Mouse (Mus musculus): Measurements from ENCODE around the gene Snrnp35. TPM values are rescaled to one million over a fixed set of nuclear protein-coding genes. Genes with fewer than 3 reads are reported as not detected.

The Snrnp35 gene
- polyA plus RNA-seq, 1 experiment from 2014 or later: 37.2 TPM

DNA sequence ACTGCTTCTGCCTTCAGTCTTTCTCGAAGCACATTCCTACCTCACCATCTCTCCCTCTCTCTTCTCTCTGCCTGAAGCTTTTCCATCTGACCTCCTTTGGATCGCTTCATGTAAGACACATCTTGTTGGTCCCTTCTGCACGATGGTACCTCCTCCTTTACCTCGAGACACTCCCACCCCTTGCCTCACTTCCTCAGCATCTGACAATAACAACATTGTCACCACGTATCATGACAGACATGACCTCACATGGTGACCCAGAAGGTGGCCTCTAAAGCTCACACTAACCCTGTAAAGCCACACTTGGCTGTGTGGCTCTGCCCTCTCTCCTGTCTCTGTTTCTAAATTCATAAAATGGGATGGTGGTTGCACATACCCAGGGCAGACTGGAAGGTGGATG is 32.9 kb downstream of the Snrnp35 start:
- H3K36me3 ChIP-seq (replicated peaks): peaks cover 98% of the 10 kb centered on the region
- no peak for DNase-seq (ENCODE audit: extremely low spot score, low spot score)
- H3K27ac ChIP-seq: no peak overlapping the region
- H3K9me3 ChIP-seq: no peaks in the 10 kb centered on the region
- WGBS: 89% methylated on average over 5 of the region's 5 CpGs
- no peak overlapping the region for H3K4me3 ChIP-seq
- H3K27me3 ChIP-seq (ENCODE audit: poor library complexity, severe bottlenecking): no peaks in the 10 kb centered on the region
- peaks cover 5% of the 10 kb centered on the region; the same call in 1 of the 2 replicates for H3K4me1 ChIP-seq

DNA sequence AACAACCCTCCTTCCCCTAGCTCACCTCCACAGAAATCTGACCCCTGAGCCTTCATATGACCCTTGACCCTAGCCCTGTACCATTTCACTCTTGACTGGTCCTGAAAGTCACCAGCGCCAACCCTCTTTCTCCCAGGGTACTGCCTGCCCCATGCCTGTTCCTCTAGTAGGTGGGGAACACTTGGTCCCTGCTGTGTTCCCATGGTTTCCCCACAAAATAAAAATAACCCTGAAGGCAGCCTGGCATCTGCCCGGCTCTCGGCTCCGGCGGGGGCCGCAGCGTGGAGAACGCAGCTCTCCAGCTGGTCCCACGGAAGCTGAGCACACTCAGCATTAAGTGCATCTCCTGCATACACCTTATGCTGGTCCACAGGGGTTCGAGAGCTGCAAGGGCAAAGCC is 35.7 kb downstream of the Snrnp35 start:
- H3K4me1 ChIP-seq: peaks cover 5% of the 10 kb centered on the region; the same call in 1 of the 2 replicates
- peaks cover 91% of the 10 kb centered on the region for H3K36me3 ChIP-seq (replicated peaks)
- DNase-seq (ENCODE audit: extremely low spot score, low spot score): no peak
- no peaks in the 10 kb centered on the region for H3K27me3 ChIP-seq (ENCODE audit: poor library complexity, severe bottlenecking)
- H3K9me3 ChIP-seq: peaks cover 6% of the 10 kb centered on the region; the same call in 1 of the 2 replicates
- H3K27ac ChIP-seq: no peak overlapping the region
- 80% methylated on average over 10 of the region's 10 CpGs for WGBS
- H3K4me3 ChIP-seq: no peak overlapping the region; the same call in 1 of the 2 replicates

DNA sequence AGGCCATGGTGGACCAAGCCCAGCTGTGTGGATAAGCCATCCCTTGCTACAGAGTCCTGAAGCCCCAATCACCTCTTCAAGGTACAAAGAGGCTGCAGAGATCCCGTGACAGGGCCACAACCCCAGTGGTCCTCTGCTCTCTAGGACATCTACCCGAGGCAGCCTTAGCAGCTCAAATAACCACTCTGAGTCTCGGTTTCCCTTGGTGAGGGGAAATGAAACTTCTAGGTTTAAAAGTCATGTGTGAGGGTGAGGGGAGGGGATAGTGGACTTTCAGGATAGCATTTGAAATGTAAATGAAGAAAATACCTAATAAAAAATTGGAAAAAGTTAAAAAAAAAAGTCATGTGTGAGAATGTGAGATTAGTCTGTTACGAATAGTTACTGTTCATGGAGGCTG is 38.7 kb downstream of the Snrnp35 start:
- 89% methylated on average over 4 of the region's 4 CpGs for WGBS
- Histone ChIP-seq H3K4me3 (no peak overlapping the region), H3K4me1 (peaks cover 5% of the 10 kb centered on the region; the same call in 1 of the 2 replicates), H3K27me3 (ENCODE audit: poor library complexity, severe bottlenecking) (no peaks in the 10 kb centered on the region), H3K27ac (no peak overlapping the region), H3K36me3 (replicated peaks) (peaks cover 91% of the 10 kb centered on the region), H3K9me3 (peaks cover 9% of the 10 kb centered on the region; the same call in 1 of the 2 replicates)
- DNase-seq (ENCODE audit: extremely low spot score, low spot score): no peak

- Histone ChIP-seq H3K4me1 (peaks cover 7% of the 10 kb centered on the region), H3K9me3 (peaks cover 9% of the 10 kb centered on the region; the same call in 1 of the 2 replicates), H3K27ac (no peak overlapping the region), H3K4me3 (no peak overlapping the region), H3K27me3 (ENCODE audit: poor library complexity, severe bottlenecking) (no peaks in the 10 kb centered on the region), H3K36me3 (replicated peaks) (peaks cover 86% of the 10 kb centered on the region)
- no peak for DNase-seq (ENCODE audit: extremely low spot score, low spot score)
- 93% methylated on average over 8 of the region's 8 CpGs for WGBS
Observed at GRCm38 (mm10) chr5:124523032-124523431, 40.1 kb downstream of the Snrnp35 start.

DNA sequence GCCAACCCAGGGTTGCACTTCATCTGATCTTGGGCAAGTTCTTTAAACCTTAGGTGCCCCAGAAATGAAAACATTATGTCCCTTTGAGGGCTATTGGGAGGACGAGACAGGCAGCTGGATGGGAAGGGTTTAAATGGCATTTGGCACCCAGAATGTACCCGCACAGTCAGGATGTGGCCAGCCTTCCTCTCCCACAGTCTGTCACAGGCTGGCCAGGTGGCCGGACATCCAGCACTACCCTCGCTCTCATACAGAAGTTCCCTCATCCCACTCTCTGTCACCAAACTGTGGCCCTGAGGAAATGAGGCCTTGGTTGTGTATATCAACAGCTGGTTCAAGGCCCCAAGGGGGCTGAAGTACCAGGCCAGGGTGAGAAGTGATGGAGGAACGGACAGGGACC is 42.0 kb downstream of the Snrnp35 start:
- Histone ChIP-seq H3K27ac (no peak overlapping the region), H3K27me3 (ENCODE audit: poor library complexity, severe bottlenecking) (no peaks in the 10 kb centered on the region), H3K4me1 (peaks cover 20% of the 10 kb centered on the region), H3K9me3 (peaks cover 9% of the 10 kb centered on the region; the same call in 1 of the 2 replicates), H3K4me3 (no peak overlapping the region), H3K36me3 (replicated peaks) (peaks cover 70% of the 10 kb centered on the region)
- WGBS: 95% methylated on average over 5 of the region's 5 CpGs
- DNase-seq (ENCODE audit: extremely low spot score, low spot score): no peak

DNA sequence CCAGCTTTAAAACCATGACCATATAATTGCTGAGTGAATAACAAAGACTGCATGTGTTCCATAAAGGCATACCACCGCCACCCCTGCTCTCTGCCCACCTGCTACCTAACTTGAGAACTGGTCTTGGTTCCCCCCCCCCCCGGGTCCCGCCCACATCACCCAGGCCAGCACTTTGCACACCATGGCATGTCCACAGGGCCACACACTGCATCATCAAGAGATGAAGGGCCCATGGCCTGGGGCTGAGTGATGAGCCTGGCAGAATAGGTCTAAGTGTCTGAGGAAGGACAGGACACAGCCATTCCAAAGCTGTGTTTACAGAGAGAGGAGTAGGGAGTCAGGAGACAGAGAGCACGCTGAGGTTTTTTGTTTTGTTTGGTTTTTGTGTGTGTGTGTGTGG is 45.4 kb downstream of the Snrnp35 start:
- H3K27ac ChIP-seq: peak overlapping the region; percentile 58
- 85% methylated on average over 4 of the region's 4 CpGs for WGBS
- H3K27me3 ChIP-seq (ENCODE audit: poor library complexity, severe bottlenecking): no peaks in the 10 kb centered on the region
- peaks cover 5% of the 10 kb centered on the region; the same call in 1 of the 2 replicates for H3K9me3 ChIP-seq
- peaks cover 50% of the 10 kb centered on the region for H3K4me1 ChIP-seq
- H3K36me3 ChIP-seq (replicated peaks): peaks cover 44% of the 10 kb centered on the region
- no peak for DNase-seq (ENCODE audit: extremely low spot score, low spot score)
- H3K4me3 ChIP-seq: peak overlapping the region; percentile 89

DNA sequence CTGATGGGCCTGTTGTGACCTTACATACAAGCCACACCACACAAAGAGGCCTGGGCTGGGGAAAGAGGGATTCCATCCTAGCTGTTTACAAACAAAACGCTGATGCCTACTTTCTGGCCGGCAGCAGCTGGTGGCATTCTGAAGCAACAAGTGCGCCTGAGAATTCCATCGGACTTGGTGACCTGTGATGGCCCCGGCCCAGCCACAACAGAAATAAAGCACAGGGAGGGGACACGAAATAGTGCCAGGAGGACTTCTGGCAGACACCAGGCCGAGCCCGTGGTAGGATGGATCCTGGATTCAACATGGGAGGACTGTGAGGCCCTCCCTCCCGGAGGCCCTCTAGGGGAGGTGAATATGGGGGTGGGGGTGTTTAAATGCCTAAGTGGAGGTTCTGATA is 45.9 kb downstream of the Snrnp35 start:
- peaks cover 50% of the 10 kb centered on the region for H3K4me1 ChIP-seq
- no peak for DNase-seq (ENCODE audit: extremely low spot score, low spot score)
- H3K9me3 ChIP-seq: peaks cover 1% of the 10 kb centered on the region; the same call in 1 of the 2 replicates
- peaks cover 39% of the 10 kb centered on the region for H3K36me3 ChIP-seq (replicated peaks)
- H3K27me3 ChIP-seq (ENCODE audit: poor library complexity, severe bottlenecking): no peaks in the 10 kb centered on the region
- 70% methylated on average over 9 of the region's 9 CpGs for WGBS
- H3K27ac ChIP-seq: peak overlapping the region; percentile 58
- H3K4me3 ChIP-seq: peak overlapping the region; percentile 89

- Histone ChIP-seq H3K36me3 (replicated peaks) (peaks cover 35% of the 10 kb centered on the region), H3K27me3 (ENCODE audit: poor library complexity, severe bottlenecking) (no peaks in the 10 kb centered on the region), H3K4me3 (peak overlapping the region; percentile 89), H3K9me3 (no peaks in the 10 kb centered on the region), H3K27ac (peak overlapping the region; percentile 58), H3K4me1 (peaks cover 50% of the 10 kb centered on the region)
- WGBS: 45% methylated on average over 8 of the region's 8 CpGs
- no peak for DNase-seq (ENCODE audit: extremely low spot score, low spot score)
Observed at GRCm38 (mm10) chr5:124529191-124529651, 46.3 kb downstream of the Snrnp35 start.

DNA sequence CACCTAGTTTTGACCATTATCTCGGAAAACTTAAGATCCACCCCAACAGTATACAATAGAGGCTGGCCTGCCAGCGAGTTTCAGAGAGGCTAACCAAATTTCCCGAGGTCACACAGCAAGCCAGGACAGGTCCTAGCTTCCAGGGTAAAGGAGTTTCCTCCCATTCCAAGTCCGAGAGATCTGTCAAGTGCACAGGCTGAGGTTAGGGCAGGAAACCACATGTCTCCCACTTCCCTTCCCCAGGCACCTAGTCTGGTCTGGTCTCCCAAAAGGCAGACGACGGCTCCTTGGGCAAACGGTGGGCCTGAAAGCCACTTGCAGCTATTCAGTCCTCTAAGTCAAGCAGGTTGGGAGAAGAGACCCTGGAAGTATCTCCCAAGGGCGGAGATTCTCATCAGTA is 46.8 kb downstream of the Snrnp35 start:
- no peaks in the 10 kb centered on the region for H3K9me3 ChIP-seq
- peaks cover 30% of the 10 kb centered on the region for H3K36me3 ChIP-seq (replicated peaks)
- WGBS: 62% methylated on average over 8 of the region's 8 CpGs
- H3K4me3 ChIP-seq: peak overlapping the region; percentile 89
- H3K27me3 ChIP-seq (ENCODE audit: poor library complexity, severe bottlenecking): no peaks in the 10 kb centered on the region
- H3K4me1 ChIP-seq: peaks cover 50% of the 10 kb centered on the region
- H3K27ac ChIP-seq: peak overlapping the region; percentile 58
- no peak for DNase-seq (ENCODE audit: extremely low spot score, low spot score)

- under 1% methylated on average over 95 of the region's 96 CpGs for WGBS
- peaks cover 19% of the 10 kb centered on the region for H3K36me3 ChIP-seq (replicated peaks)
- H3K9me3 ChIP-seq: no peaks in the 10 kb centered on the region
- H3K27ac ChIP-seq: peak within 1 kb of the TSS; percentile 95
- H3K27me3 ChIP-seq (ENCODE audit: poor library complexity, severe bottlenecking): no peaks in the 10 kb centered on the region
- DNase-seq (ENCODE audit: extremely low spot score, low spot score): peak; percentile 88
- H3K4me1 ChIP-seq: peaks cover 50% of the 10 kb centered on the region
- H3K4me3 ChIP-seq: peak within 1 kb of the TSS; percentile 89
Observed at GRCm38 (mm10) chr5:124530655-124531582, 48.0 kb downstream of the Snrnp35 start, which contains the start of gene Rilpl1. Gene Rilpl1 (minus strand): TSS chr5:124531391.

- Histone ChIP-seq H3K4me3 (peak overlapping the region; percentile 89), H3K27ac (peak overlapping the region; percentile 95), H3K27me3 (ENCODE audit: poor library complexity, severe bottlenecking) (no peaks in the 10 kb centered on the region; the same call in 1 of the 2 replicates), H3K36me3 (replicated peaks) (peaks cover 13% of the 10 kb centered on the region), H3K4me1 (peaks cover 53% of the 10 kb centered on the region), H3K9me3 (no peaks in the 10 kb centered on the region)
- no peak for DNase-seq (ENCODE audit: extremely low spot score, low spot score)
- WGBS: 10% methylated on average over 14 of the region's 14 CpGs
Observed at GRCm38 (mm10) chr5:124531583-124531930, 48.6 kb downstream of the Snrnp35 start.

GRCm38 (mm10) chr5:124532451-124532850 is 49.5 kb downstream of the Snrnp35 start:
- no peaks in the 10 kb centered on the region for H3K9me3 ChIP-seq
- no peaks in the 10 kb centered on the region; the same call in 1 of the 2 replicates for H3K27me3 ChIP-seq (ENCODE audit: poor library complexity, severe bottlenecking)
- peaks cover 6% of the 10 kb centered on the region for H3K36me3 ChIP-seq (replicated peaks)
- peak overlapping the region; percentile 65 for H3K27ac ChIP-seq
- DNase-seq (ENCODE audit: extremely low spot score, low spot score): no peak
- H3K4me1 ChIP-seq: peaks cover 59% of the 10 kb centered on the region
- 45% methylated on average over 7 of the region's 7 CpGs for WGBS
- 0 out of 2 replicates have a peak overlapping the region, but pooled peaks have one; percentile 18 for H3K4me3 ChIP-seq

DNA sequence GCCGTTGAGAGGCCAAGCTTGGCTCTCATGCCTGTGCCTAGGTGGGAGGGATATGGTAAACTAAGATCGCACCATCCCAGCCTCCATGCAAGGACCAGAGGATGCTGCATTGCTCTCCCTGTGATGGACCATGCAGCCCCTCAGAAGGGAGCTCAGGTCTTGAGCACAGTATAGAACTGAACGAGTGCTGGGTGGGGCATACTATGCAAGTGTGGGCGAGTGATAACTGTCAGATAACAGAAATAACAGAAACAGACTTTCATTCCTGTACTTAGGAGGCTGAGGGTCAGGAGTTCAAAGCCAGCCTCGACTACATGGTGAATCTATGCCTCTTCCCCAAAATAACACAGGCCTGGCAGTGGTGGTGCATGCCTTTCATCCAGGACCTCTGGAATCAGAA is 52.1 kb downstream of the Snrnp35 start:
- Histone ChIP-seq H3K4me1 (peaks cover 38% of the 10 kb centered on the region), H3K27ac (no peak overlapping the region), H3K36me3 (replicated peaks) (no peaks in the 10 kb centered on the region), H3K9me3 (no peaks in the 10 kb centered on the region), H3K4me3 (no peak overlapping the region), H3K27me3 (ENCODE audit: poor library complexity, severe bottlenecking) (no peaks in the 10 kb centered on the region; the same call in 1 of the 2 replicates)
- WGBS: 75% methylated on average over 5 of the region's 5 CpGs
- DNase-seq (ENCODE audit: extremely low spot score, low spot score): no peak
